Comparison of ENCODE assay signal across 28 mouse cellular contexts in the genomic region with DNA sequence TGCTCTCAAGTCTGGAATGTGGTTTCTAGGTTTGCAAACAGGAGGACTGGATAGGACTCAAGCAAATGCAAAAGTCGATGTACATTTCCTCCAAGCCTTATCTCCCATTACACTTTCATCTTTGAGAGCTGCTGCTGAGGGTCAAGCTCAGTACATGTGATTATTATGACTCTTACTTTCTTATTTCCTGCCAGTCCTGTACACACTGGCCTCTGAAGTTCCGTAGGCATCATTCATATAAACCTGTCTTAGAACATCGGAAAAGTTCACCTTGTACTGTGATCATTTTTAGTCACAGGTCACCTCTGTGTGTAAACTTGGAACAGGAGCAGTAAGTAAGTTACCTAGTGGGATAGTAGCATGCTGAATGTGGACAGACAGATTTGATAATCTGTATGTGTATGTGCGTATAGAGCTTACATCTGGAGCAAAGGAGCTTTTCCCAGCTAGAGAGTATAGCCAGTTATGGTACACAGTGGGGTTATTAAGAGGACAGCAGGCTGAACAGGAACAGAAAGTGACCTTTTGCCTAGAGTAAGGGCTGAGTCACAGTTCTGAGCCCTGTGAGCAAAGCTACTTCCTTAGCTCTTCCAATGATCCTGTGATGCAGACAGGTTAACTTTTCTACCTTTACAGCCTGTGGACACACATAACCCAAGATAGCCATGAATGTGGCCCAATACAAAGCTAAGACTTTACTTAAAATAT.
"Had no signal": no experiment of that assay in that cellular context is flagged by ENCODE, and none has a peak within 500 bp of the region (broad histone marks: within the 10 kb centered on the region; RNA-seq: fewer than 3 reads in every experiment).

No protein-coding gene starts in this region.

- H3K36me3 ChIP-seq: embryonic facial prominence, embryonic 10.5 days; embryonic facial prominence, embryonic 12.5 days; embryonic facial prominence, embryonic 13.5 days; embryonic facial prominence, embryonic 15.5 days; forebrain, embryonic 10.5 days; forebrain, embryonic 12.5 days; forebrain, embryonic 15.5 days had no signal

- H3K27me3 ChIP-seq: embryonic facial prominence, embryonic 12.5 days; embryonic facial prominence, embryonic 13.5 days; embryonic facial prominence, embryonic 15.5 days; forebrain, embryonic 12.5 days; forebrain, embryonic 13.5 days; forebrain, embryonic 15.5 days had no signal

- H3K9ac ChIP-seq: embryonic facial prominence, embryonic 12.5 days; embryonic facial prominence, embryonic 13.5 days; embryonic facial prominence, embryonic 15.5 days; forebrain, embryonic 12.5 days; forebrain, embryonic 13.5 days; forebrain, embryonic 15.5 days; forebrain, postnatal 0 days had no signal

- H3K4me3 ChIP-seq: embryonic facial prominence, embryonic 10.5 days; embryonic facial prominence, embryonic 12.5 days; embryonic facial prominence, embryonic 13.5 days; embryonic facial prominence, embryonic 15.5 days; erythroblast, embryonic 14.5 days; forebrain, embryonic 10.5 days; forebrain, embryonic 12.5 days; forebrain, embryonic 13.5 days; forebrain, embryonic 15.5 days; gastrocnemius, adult 2 months; heart, adult 2 months had no signal

- ATAC-seq: forebrain, embryonic 13.5 days; forebrain, embryonic 14.5 days; forebrain, embryonic 15.5 days; forebrain, embryonic 16.5 days; forebrain, postnatal 0 days had no signal

- H3K4me2 ChIP-seq: embryonic facial prominence, embryonic 12.5 days; embryonic facial prominence, embryonic 13.5 days; embryonic facial prominence, embryonic 15.5 days; forebrain, embryonic 12.5 days; forebrain, embryonic 13.5 days; forebrain, embryonic 15.5 days had no signal

- H3K27ac ChIP-seq: embryonic facial prominence, embryonic 10.5 days; embryonic facial prominence, embryonic 12.5 days; embryonic facial prominence, embryonic 13.5 days; embryonic facial prominence, embryonic 15.5 days; forebrain, embryonic 10.5 days; forebrain, embryonic 12.5 days; forebrain, embryonic 13.5 days; forebrain, embryonic 15.5 days; gastrocnemius, adult 2 months; heart, adult 2 months had no signal

- H3K4me1 ChIP-seq: embryonic facial prominence, embryonic 10.5 days; embryonic facial prominence, embryonic 12.5 days; embryonic facial prominence, embryonic 13.5 days; embryonic facial prominence, embryonic 15.5 days; forebrain, embryonic 10.5 days; forebrain, embryonic 12.5 days; forebrain, embryonic 13.5 days; forebrain, embryonic 15.5 days had no signal

- H3K9me3 ChIP-seq: embryonic facial prominence, embryonic 10.5 days; embryonic facial prominence, embryonic 12.5 days; embryonic facial prominence, embryonic 13.5 days; embryonic facial prominence, embryonic 15.5 days; forebrain, embryonic 10.5 days; forebrain, embryonic 12.5 days; forebrain, embryonic 13.5 days; forebrain, embryonic 15.5 days had no signal

- DNase-seq: cerebellum, adult 8-10 months; cerebellum, adult 9-10 months; cerebellum, adult 9-11 months; cerebellum, postnatal 10 days; cerebellum, postnatal 14 days; cerebellum, postnatal 25 days; cerebellum, postnatal 36 days; embryo, embryonic 11 days; forebrain, postnatal 0 days; gastrocnemius, adult 2 months; gastrocnemius, postnatal 10 days; gastrocnemius, postnatal 14 days; gastrocnemius, postnatal 25 days; gastrocnemius, postnatal 36 days; heart, adult 11 months; heart, adult 18-20 months; heart, adult 2 months had no signal
